Mouse (Mus musculus) erythroblast, embryonic 14.5 days (primary cell): ENCODE data around the gene Dgcr2. TPM values are rescaled to one million over a fixed set of nuclear protein-coding genes. Genes with fewer than 3 reads are reported as not detected.

Experiments used
- H3K27me3 ChIP-seq: 2 replicates; pipeline ENCODE4 v1.6.1; 2012; ENCODE audit warnings: inconsistent platforms; ENCODE audit not compliant: control insufficient read depth
- H3K36me3 ChIP-seq: 2 replicates; pipeline ENCODE4 v1.6.1; 2012; ENCODE audit warnings: mild to moderate bottlenecking, inconsistent platforms; ENCODE audit not compliant: control insufficient read depth
- H3K4me1 ChIP-seq: 2 replicates; pipeline ENCODE4 v1.6.1; 2012; ENCODE audit warnings: inconsistent platforms; ENCODE audit not compliant: control insufficient read depth
- H3K4me3 ChIP-seq: replicated peaks from 2 replicates; pipeline ENCODE3; 2012; ENCODE audit warnings: moderate library complexity, mild to moderate bottlenecking, inconsistent platforms
- H3K9me3 ChIP-seq: 2 replicates; pipeline ENCODE4 v1.6.1; 2012; ENCODE audit warnings: low read length, inconsistent platforms, mixed read lengths; ENCODE audit not compliant: control insufficient read depth
- GATA1 ChIP-seq: IDR thresholded peaks from 2 replicates; pipeline ENCODE4 v1.6.1; 2012; ENCODE audit warnings: low read length, inconsistent platforms, mixed read lengths
- TAL1 ChIP-seq: IDR thresholded peaks from 3 replicates; pipeline ENCODE4 v1.6.1; 2012; ENCODE audit warnings: low read length, inconsistent platforms, mixed read lengths
- polyA plus RNA-seq: library from polyadenylated mRNA; stranded (reverse); fragments of >175 nt; gene quantifications from 2 replicates; pipeline ENCODE4 v1.2.3, GENCODE M21; 2012

Dgcr2 gene
- polyA plus RNA-seq, 1 experiment, result 0.68 TPM

GRCm38 (mm10) chr16:17798321-17799180, 99.8 kb downstream of the Dgcr2 start:
- TF ChIP-seq GATA1, result no peak
- no peak for TF ChIP-seq TAL1
- Histone ChIP-seq H3K27me3 (peaks cover 93% of the 10 kb centered on the region), H3K36me3 (no peaks in the 10 kb centered on the region; the same call in 1 of the 2 replicates), H3K4me3 (no peak overlapping the region), H3K4me1 (peaks cover 7% of the 10 kb centered on the region), H3K9me3 (peaks cover 22% of the 10 kb centered on the region)

GRCm38 (mm10) chr16:17797812-17798311, 100.5 kb downstream of the Dgcr2 start:
- Histone ChIP-seq H3K4me1 (peaks cover 2% of the 10 kb centered on the region), H3K9me3 (peaks cover 15% of the 10 kb centered on the region), H3K27me3 (peaks cover 86% of the 10 kb centered on the region), H3K36me3 (no peaks in the 10 kb centered on the region; the same call in 1 of the 2 replicates), H3K4me3 (no peak overlapping the region)
- no peak for TF ChIP-seq TAL1
- no peak for TF ChIP-seq GATA1

GRCm38 (mm10) chr16:17796971-17797811, 101.2 kb downstream of the Dgcr2 start, which contains the start of gene Scarf2:
Gene Scarf2, plus strand, starts transcription at chr16:17797282.
- H3K4me1 ChIP-seq, result no peaks in the 10 kb centered on the region
- H3K27me3 ChIP-seq, result peaks cover 79% of the 10 kb centered on the region
- TF ChIP-seq GATA1 (no peak), TAL1 (no peak)
- H3K4me3 ChIP-seq, result no peak within 1 kb of the TSS
- H3K36me3 ChIP-seq, result peaks cover 5% of the 10 kb centered on the region
- peaks cover 8% of the 10 kb centered on the region for H3K9me3 ChIP-seq

- TF ChIP-seq TAL1, result no peak
- TF ChIP-seq GATA1, result no peak
Observed at GRCm38 (mm10) chr16:17796519-17796918, 101.8 kb downstream of the Dgcr2 start.

GRCm38 (mm10) chr16:17795643-17796042, 102.7 kb downstream of the Dgcr2 start:
- Histone ChIP-seq H3K4me1 (no peaks in the 10 kb centered on the region), H3K27me3 (peaks cover 64% of the 10 kb centered on the region), H3K9me3 (peaks cover 7% of the 10 kb centered on the region), H3K36me3 (peaks cover 6% of the 10 kb centered on the region), H3K4me3 (no peak overlapping the region)
- TF ChIP-seq TAL1 (no peak), GATA1 (no peak)

More at GRCm38 (mm10) chr16:17796519-17796918, 101.8 kb downstream of the Dgcr2 start:
- Histone ChIP-seq H3K9me3 (peaks cover 7% of the 10 kb centered on the region), H3K4me1 (no peaks in the 10 kb centered on the region), H3K36me3 (peaks cover 6% of the 10 kb centered on the region), H3K27me3 (peaks cover 72% of the 10 kb centered on the region), H3K4me3 (no peak overlapping the region)

- Histone ChIP-seq H3K4me1 (no peaks in the 10 kb centered on the region), H3K9me3 (peaks cover 7% of the 10 kb centered on the region), H3K27me3 (peaks cover 48% of the 10 kb centered on the region), H3K4me3 (no peak overlapping the region), H3K36me3 (peaks cover 14% of the 10 kb centered on the region)
- no peak for TF ChIP-seq GATA1
- TF ChIP-seq TAL1, result no peak
Observed at GRCm38 (mm10) chr16:17794047-17794446, 104.3 kb downstream of the Dgcr2 start.

GRCm38 (mm10) chr16:17792728-17793127, 105.6 kb downstream of the Dgcr2 start:
- peaks cover 4% of the 10 kb centered on the region for H3K9me3 ChIP-seq
- H3K4me3 ChIP-seq, result no peak overlapping the region
- H3K36me3 ChIP-seq, result peaks cover 15% of the 10 kb centered on the region
- H3K27me3 ChIP-seq, result peaks cover 34% of the 10 kb centered on the region
- no peak for TF ChIP-seq GATA1
- TF ChIP-seq TAL1, result no peak
- H3K4me1 ChIP-seq, result no peaks in the 10 kb centered on the region

Other genes starting within 250 kb of the Dgcr2 start
- 7.7 and 8.2 TPM in 2 replicates for gene Med15, start 165.7 kb downstream of the Dgcr2 start, polyA plus RNA-seq
- 0.22 and 1.5 TPM in 2 replicates for gene Klhl22, start 138.9 kb downstream of the Dgcr2 start, polyA plus RNA-seq
- 0.03 TPM in 1 of 2 replicates, not detected in the other for gene Scarf2, start 101.3 kb downstream of the Dgcr2 start, polyA plus RNA-seq
- gene B830017H08Rik, start 65.4 kb downstream of the Dgcr2 start, polyA plus RNA-seq, result not detected in 2 replicates
- gene Car15, start 60.2 kb downstream of the Dgcr2 start, polyA plus RNA-seq, result 0.44 and 0.70 TPM in 2 replicates
- gene Gm20518, start 6.9 kb downstream of the Dgcr2 start, polyA plus RNA-seq, result 0.07 and 0.08 TPM in 2 replicates
- gene Tssk1, start 4.3 kb downstream of the Dgcr2 start, polyA plus RNA-seq, result not detected in 2 replicates
- gene Tssk2, start 75 bp upstream of the Dgcr2 start, polyA plus RNA-seq, result not detected in 2 replicates
- 2.0 and 2.1 TPM in 2 replicates for gene Ess2, start 12.8 kb upstream of the Dgcr2 start, polyA plus RNA-seq
- gene Gsc2, start 16.5 kb upstream of the Dgcr2 start, polyA plus RNA-seq, result 0.04 TPM in 1 of 2 replicates, not detected in the other
- 5.4 and 5.9 TPM in 2 replicates for gene Slc25a1, start 29.7 kb upstream of the Dgcr2 start, polyA plus RNA-seq
- gene Vpreb2, start 81.9 kb upstream of the Dgcr2 start, polyA plus RNA-seq, result not detected in 2 replicates
- 0.66 and 1.0 TPM in 2 replicates for gene Dgcr6, start 154.3 kb upstream of the Dgcr2 start, polyA plus RNA-seq
- gene Prodh, start 191.6 kb upstream of the Dgcr2 start, polyA plus RNA-seq, result 0.06 and 0.20 TPM in 2 replicates
- gene Rtn4r, start 229.1 kb upstream of the Dgcr2 start, polyA plus RNA-seq, result 0.02 TPM in 1 of 2 replicates, not detected in the other